Mouse (Mus musculus): ENCODE data around the gene Adgrd1. TPM values are rescaled to one million over a fixed set of nuclear protein-coding genes. Genes with fewer than 3 reads are reported as not detected.

Adgrd1 gene
- polyA plus RNA-seq, 1 experiment from 2014 or later = 1.1 TPM

DNA sequence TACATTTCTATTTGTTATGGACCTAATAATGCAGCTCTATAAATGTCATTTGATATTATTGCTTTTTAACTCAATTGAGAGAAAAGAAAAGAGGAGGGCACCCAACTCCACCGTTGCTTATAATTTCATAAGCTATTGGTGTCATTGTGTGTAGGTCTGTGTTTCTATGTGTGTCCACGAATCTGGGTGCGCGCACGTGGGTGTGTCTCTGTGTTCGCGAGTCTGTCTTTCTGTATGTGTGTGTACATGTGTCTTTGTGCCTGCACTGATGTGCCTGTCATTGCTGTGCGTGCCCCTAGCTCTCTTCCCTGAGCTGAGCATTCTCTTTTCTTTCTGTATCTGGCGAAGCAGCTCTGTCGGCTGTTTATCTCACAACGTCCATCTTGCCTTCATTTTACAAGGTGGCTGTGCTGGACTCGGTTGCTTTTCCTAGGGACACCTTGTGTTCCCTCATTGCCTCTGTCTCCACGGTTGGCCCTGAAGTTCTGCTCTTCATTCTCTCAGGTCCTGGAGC, 84.2 kb downstream of the Adgrd1 start:
- 84% methylated on average over 13 of the region's 13 CpGs for WGBS
- Histone ChIP-seq H3K4me2 (no peak overlapping the region), H3K36me3 (no peaks in the 10 kb centered on the region), H3K9me3 (no peaks in the 10 kb centered on the region), H3K4me1 (0 out of 2 replicates have a peak, but pooled peaks cover 4% of the 10 kb centered on the region), H3K4me3 (no peak overlapping the region), H3K9ac (no peak overlapping the region), H3K27me3 (peaks cover 15% of the 10 kb centered on the region), H3K27ac (no peak overlapping the region)
- no peak for ATAC-seq (ENCODE audit: insufficient number of reproducible peaks, insufficient read depth, low FRiP score, low TSS enrichment, low read depth)

DNA sequence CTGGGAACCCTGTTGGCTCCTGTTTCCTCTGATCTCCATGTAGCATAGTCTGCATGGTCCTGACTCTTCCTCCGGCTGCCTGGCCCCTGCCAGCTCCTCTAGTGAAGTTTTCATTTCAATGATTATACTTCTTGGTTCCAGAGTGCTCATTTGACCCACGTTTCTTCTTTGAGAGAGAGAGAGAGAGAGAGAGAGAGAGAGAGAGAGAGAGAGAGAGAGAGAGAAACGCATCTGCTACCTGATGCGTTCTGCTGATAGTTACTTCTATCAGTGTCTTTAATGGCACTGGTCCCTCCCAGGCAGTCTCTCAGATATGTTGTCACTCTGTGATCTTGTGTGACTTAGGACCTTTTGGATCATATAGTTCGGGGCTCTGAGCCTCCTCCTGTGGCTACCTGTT, 84.9 kb downstream of the Adgrd1 start:
- Histone ChIP-seq H3K36me3 (no peaks in the 10 kb centered on the region), H3K4me2 (no peak overlapping the region), H3K4me3 (no peak overlapping the region), H3K27me3 (peaks cover 12% of the 10 kb centered on the region), H3K27ac (no peak overlapping the region), H3K9me3 (no peaks in the 10 kb centered on the region), H3K4me1 (0 out of 2 replicates have a peak, but pooled peaks cover 4% of the 10 kb centered on the region), H3K9ac (no peak overlapping the region)
- 70% methylated on average over 5 of the region's 5 CpGs for WGBS
- ATAC-seq (ENCODE audit: insufficient number of reproducible peaks, insufficient read depth, low FRiP score, low TSS enrichment, low read depth) = no peak

DNA sequence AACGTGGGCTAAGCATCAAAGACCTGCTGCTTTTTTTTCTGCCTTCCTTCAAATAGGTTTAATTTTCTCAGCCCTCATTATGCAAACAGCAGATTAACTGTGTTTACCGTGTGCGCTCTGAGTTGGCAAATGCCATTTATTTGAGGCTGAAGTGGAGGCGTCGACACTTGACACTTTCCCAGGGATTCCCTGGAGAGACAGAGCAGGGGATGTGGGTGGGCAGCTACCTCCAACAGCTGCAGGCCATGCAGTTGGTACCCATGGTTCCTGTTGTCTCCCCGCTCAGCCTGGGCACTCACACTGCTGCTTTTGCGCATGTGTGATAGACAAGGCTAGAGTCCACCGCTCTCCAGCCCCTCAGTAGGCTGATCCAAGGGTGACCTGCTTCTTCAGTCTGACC, 86.0 kb downstream of the Adgrd1 start:
- 0 out of 2 replicates have a peak, but pooled peaks cover 4% of the 10 kb centered on the region for H3K4me1 ChIP-seq
- H3K4me3 ChIP-seq = no peak overlapping the region
- WGBS = 42% methylated on average over 8 of the region's 8 CpGs
- no peak overlapping the region for H3K4me2 ChIP-seq
- no peak overlapping the region for H3K9ac ChIP-seq
- no peak for ATAC-seq (ENCODE audit: insufficient number of reproducible peaks, insufficient read depth, low FRiP score, low TSS enrichment, low read depth)
- H3K9me3 ChIP-seq = no peaks in the 10 kb centered on the region
- no peaks in the 10 kb centered on the region for H3K36me3 ChIP-seq
- H3K27ac ChIP-seq = no peak overlapping the region
- peaks cover 8% of the 10 kb centered on the region for H3K27me3 ChIP-seq

DNA sequence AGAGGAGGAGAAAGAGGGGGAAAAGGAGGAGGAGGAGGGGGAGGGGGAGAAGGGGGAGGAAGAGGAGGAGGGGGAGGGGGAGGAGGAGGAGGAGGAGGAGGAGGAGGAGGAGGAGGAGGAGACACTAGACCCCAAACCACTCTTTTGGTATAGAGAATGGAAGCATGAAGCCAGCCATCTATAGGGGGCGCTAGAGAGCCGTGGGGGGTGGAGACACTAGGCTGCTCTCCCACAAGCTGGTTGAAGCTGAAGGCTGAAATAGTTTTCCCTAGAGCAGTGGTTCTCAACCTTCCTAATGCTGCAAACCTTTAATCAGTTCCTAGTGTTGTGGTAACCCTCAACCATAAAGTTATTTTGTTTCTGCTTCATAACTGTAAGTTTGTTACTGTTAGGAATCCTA, 89.7 kb downstream of the Adgrd1 start:
- Histone ChIP-seq H3K4me3 (no peak overlapping the region), H3K4me1 (0 out of 2 replicates have a peak, but pooled peaks cover 4% of the 10 kb centered on the region), H3K9ac (no peak overlapping the region), H3K27ac (no peak overlapping the region), H3K36me3 (no peaks in the 10 kb centered on the region), H3K27me3 (peaks cover 6% of the 10 kb centered on the region), H3K9me3 (no peaks in the 10 kb centered on the region), H3K4me2 (no peak overlapping the region)
- 6% methylated on average over 2 of the region's 2 CpGs for WGBS
- no peak for ATAC-seq (ENCODE audit: insufficient number of reproducible peaks, insufficient read depth, low FRiP score, low TSS enrichment, low read depth)

DNA sequence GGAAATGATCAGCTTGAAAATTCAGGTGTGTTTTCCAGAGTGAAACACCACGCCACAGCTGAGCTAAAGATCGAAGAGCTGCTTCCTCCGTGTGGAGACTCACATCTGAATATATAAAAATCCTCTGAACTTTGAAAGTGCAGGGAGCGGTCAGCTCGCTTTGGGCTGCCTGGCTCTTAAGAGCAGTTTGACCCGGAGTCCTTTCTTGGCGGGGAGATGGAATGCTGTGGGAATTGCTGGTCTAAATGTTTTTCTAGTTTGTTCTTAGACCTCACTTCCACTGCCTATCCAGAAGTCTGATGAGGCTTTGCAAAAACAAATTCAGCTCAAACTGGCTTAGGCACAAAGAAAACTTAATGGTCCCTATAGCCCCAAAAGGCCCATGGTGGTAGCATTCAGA, 90.4 kb downstream of the Adgrd1 start:
- 83% methylated on average over 7 of the region's 7 CpGs for WGBS
- H3K36me3 ChIP-seq = no peaks in the 10 kb centered on the region
- ATAC-seq (ENCODE audit: insufficient number of reproducible peaks, insufficient read depth, low FRiP score, low TSS enrichment, low read depth) = no peak
- peaks cover 3% of the 10 kb centered on the region for H3K27me3 ChIP-seq
- H3K27ac ChIP-seq = no peak overlapping the region
- no peak overlapping the region for H3K9ac ChIP-seq
- H3K4me2 ChIP-seq = no peak overlapping the region
- no peak overlapping the region for H3K4me3 ChIP-seq
- H3K4me1 ChIP-seq = 0 out of 2 replicates have a peak, but pooled peaks cover 4% of the 10 kb centered on the region
- H3K9me3 ChIP-seq = no peaks in the 10 kb centered on the region

DNA sequence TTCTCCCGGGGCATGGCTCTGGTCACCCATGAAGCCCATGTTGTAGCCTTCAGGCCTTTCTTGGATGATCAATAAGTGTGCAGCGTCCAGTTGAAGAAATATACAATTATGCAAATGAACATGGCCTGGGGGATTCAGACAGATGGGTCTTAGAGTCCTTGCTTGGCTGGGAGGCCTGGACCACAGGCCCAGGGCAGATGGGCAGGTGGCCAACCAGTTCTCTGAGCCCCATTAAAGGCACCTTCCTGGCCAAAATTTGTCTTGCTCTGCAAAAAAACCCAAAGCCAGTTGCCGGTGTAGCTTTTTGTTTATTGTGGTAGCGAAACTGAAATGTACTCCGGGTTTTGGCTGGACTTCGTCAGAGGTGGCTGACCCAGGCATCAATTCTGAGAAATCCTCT, 92.5 kb downstream of the Adgrd1 start:
- Histone ChIP-seq H3K4me3 (no peak overlapping the region), H3K27ac (no peak overlapping the region), H3K4me1 (no peaks in the 10 kb centered on the region), H3K36me3 (no peaks in the 10 kb centered on the region), H3K9ac (no peak overlapping the region), H3K4me2 (no peak overlapping the region), H3K27me3 (no peaks in the 10 kb centered on the region; the same call in 1 of the 2 replicates), H3K9me3 (no peaks in the 10 kb centered on the region)
- ATAC-seq (ENCODE audit: insufficient number of reproducible peaks, insufficient read depth, low FRiP score, low TSS enrichment, low read depth) = no peak
- WGBS = 71% methylated on average over 6 of the region's 6 CpGs

DNA sequence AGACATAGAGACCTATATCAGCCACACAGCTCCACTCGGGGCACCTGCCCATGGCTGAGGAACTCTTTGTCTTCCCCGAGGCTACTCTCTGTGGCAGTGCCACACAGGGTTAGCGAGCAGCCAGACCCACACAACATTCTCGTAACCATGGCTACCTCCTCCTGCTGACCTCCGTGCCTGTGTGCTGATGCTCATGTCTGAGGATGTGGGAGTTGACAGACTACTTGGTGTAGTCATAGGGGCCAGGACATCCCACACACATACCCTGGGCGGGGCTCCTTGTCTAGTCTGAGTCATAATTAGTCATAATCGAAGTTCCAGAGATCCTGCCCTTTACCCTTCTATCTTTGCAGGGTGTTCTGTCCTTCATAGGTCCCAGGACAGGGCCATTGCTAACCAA, 93.5 kb downstream of the Adgrd1 start:
- H3K4me1 ChIP-seq = no peaks in the 10 kb centered on the region
- WGBS = 82% methylated on average over 7 of the region's 7 CpGs
- no peak overlapping the region for H3K27ac ChIP-seq

DNA sequence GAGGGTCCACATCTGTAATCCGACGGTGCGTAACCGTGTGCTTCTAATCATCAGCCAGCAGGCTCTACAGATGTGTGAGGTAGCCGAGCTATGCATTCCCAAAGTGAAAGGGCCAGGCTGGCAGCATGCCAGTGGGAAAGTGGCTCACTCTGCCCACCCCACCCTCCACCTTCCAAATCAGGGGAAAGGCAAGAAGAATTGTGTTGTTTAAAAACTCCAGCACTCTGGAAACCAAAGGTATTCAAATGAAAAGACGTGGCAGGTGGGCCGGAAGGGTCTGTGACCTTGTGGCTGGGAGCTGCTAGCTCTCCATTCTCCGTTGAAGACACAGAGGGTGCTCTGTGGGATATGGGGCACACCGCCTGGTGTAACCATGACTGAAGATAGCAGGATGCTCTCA, 100.0 kb downstream of the Adgrd1 start:
- ATAC-seq (ENCODE audit: insufficient number of reproducible peaks, insufficient read depth, low FRiP score, low TSS enrichment, low read depth) = no peak
- whole genome bisulfite sequencing = 55% methylated on average over 9 of the region's 9 CpGs
- H3K27ac ChIP-seq = no peak overlapping the region
- no peaks in the 10 kb centered on the region for H3K9me3 ChIP-seq
- H3K27me3 ChIP-seq = no peaks in the 10 kb centered on the region
- no peak overlapping the region for H3K4me3 ChIP-seq
- no peaks in the 10 kb centered on the region for H3K36me3 ChIP-seq
- H3K4me1 ChIP-seq = peaks cover 7% of the 10 kb centered on the region
- H3K9ac ChIP-seq = no peak overlapping the region
- no peak overlapping the region for H3K4me2 ChIP-seq

More for the DNA sequence above, 93.5 kb downstream of the Adgrd1 start:
- H3K4me3 ChIP-seq = no peak overlapping the region
- no peaks in the 10 kb centered on the region for H3K27me3 ChIP-seq
- H3K9me3 ChIP-seq = no peaks in the 10 kb centered on the region
- 0 out of 2 replicates have a peak, but pooled peaks have one; percentile 18 for ATAC-seq (ENCODE audit: insufficient number of reproducible peaks, insufficient read depth, low FRiP score, low TSS enrichment, low read depth)
- H3K4me2 ChIP-seq = no peak overlapping the region
- no peak overlapping the region for H3K9ac ChIP-seq
- no peaks in the 10 kb centered on the region for H3K36me3 ChIP-seq

DNA sequence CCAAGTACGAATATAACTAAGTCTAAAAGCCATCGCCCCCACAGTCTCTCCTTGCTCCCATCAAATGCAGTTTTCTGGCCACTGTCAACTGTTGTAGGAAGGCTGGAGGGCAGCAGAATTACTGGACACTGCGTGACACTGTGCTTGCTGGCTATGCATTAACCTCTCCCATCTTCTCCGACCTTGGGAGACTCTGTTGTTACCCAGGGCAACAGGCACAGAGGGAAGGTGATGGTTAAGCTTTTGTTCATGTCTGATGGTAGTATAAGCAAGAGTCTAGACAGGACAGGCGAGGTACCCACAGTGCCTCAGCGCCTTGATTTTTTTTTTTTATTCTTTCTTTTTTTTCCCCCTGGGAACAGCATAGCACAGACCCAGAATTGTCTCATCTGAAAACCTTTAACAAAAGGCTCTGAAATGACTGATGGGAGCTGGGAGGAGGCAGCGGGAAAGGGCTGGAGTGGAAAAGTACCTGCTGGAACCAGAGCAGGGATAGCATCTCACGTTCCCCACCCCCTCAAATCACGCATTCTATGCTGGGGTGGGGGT, 100.5 kb downstream of the Adgrd1 start:
- Histone ChIP-seq H3K27ac (no peak overlapping the region), H3K4me1 (peaks cover 7% of the 10 kb centered on the region), H3K4me2 (no peak overlapping the region), H3K9me3 (no peaks in the 10 kb centered on the region), H3K4me3 (no peak overlapping the region), H3K27me3 (no peaks in the 10 kb centered on the region), H3K36me3 (no peaks in the 10 kb centered on the region), H3K9ac (no peak overlapping the region)
- WGBS = 69% methylated on average over 9 of the region's 9 CpGs
- ATAC-seq (ENCODE audit: insufficient number of reproducible peaks, insufficient read depth, low FRiP score, low TSS enrichment, low read depth) = no peak

DNA sequence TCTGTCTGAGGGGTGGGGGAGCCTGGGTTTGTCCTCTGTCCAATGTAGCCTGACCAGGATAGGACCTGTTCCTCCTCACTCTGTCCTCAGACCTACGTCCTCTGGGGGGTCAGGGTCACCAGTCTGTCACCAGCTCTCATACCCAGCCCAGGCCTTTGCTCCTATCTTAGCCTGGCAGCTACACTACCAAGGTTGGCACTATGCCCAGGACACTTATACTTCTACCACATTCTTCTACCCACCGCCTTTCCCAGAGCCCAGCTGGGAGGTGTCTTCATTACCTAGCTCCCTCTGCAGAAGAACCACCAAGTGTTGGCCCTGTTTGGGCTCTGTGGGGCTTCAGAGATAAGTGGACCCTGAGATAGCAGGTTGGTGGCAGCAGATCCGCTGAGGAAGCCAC, 103.6 kb downstream of the Adgrd1 start:
- Histone ChIP-seq H3K4me1 (peaks cover 7% of the 10 kb centered on the region), H3K27me3 (no peaks in the 10 kb centered on the region), H3K9me3 (no peaks in the 10 kb centered on the region), H3K27ac (no peak overlapping the region), H3K4me2 (no peak overlapping the region), H3K36me3 (no peaks in the 10 kb centered on the region), H3K9ac (no peak overlapping the region), H3K4me3 (no peak overlapping the region)
- 72% methylated on average over 3 of the region's 3 CpGs for WGBS
- ATAC-seq (ENCODE audit: insufficient number of reproducible peaks, insufficient read depth, low FRiP score, low TSS enrichment, low read depth) = no peak

DNA sequence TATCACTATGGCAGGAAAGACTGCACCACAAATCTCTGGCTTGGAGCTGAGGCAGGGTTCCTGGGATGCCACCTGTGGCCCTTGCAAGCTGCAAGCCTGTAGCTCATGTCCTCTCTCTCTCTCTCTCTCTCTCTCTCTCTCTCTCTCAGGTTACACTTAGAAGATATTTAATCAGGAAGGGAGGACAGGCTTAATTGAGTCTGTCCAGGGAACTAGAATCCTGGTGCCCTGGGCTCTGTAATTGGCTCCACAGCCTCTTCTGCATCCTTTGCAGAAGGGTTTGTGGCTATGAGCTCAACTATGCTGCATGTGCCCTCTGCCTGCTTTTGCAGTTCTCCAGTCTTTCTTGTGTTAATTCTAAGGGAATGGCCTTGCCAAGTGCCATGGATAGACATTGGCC, 111.7 kb downstream of the Adgrd1 start:
- peaks cover 8% of the 10 kb centered on the region for H3K4me1 ChIP-seq
- H3K9ac ChIP-seq = no peak overlapping the region
- H3K27ac ChIP-seq = no peak overlapping the region
- peaks cover 3% of the 10 kb centered on the region; the same call in 1 of the 2 replicates for H3K27me3 ChIP-seq
- no peaks in the 10 kb centered on the region for H3K36me3 ChIP-seq
- ATAC-seq (ENCODE audit: insufficient number of reproducible peaks, insufficient read depth, low FRiP score, low TSS enrichment, low read depth) = no peak
- H3K4me3 ChIP-seq = no peak overlapping the region
- no peaks in the 10 kb centered on the region for H3K9me3 ChIP-seq
- H3K4me2 ChIP-seq = no peak overlapping the region

DNA sequence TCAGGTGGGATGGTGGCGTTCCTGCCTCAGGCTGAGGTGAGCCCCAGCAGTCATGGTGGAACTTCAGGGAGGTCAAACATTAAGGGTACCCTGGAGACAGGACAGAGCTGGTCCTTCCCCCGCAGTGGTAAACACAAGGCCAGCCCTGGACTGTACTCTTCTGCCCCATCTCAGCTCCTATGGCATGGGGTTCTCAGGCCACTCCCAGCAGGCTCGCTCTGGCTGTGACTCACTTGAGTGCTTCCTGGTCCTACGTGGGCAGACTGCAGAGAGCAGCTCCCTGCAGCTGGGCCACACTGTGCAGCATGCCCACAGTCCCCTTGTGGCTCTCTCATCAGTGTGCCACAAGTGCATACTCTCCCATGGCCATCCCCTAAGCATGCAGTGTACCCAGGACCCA, 112.3 kb downstream of the Adgrd1 start:
- Histone ChIP-seq H3K27me3 (peaks cover 6% of the 10 kb centered on the region), H3K4me1 (peaks cover 8% of the 10 kb centered on the region), H3K27ac (no peak overlapping the region), H3K9me3 (no peaks in the 10 kb centered on the region), H3K4me2 (no peak overlapping the region), H3K4me3 (no peak overlapping the region), H3K36me3 (no peaks in the 10 kb centered on the region), H3K9ac (no peak overlapping the region)
- no peak for ATAC-seq (ENCODE audit: insufficient number of reproducible peaks, insufficient read depth, low FRiP score, low TSS enrichment, low read depth)
- WGBS = 73% methylated on average over 4 of the region's 4 CpGs

Measured in embryonic facial prominence, embryonic 13.5 days (tissue).